Mouse (Mus musculus): Measurements from ENCODE around the gene Hdac6. TPM values are rescaled to one million over a fixed set of nuclear protein-coding genes. Genes with fewer than 3 reads are reported as not detected.

Gene Hdac6
- polyA plus RNA-seq, 1 experiment: 16.9 TPM

DNA sequence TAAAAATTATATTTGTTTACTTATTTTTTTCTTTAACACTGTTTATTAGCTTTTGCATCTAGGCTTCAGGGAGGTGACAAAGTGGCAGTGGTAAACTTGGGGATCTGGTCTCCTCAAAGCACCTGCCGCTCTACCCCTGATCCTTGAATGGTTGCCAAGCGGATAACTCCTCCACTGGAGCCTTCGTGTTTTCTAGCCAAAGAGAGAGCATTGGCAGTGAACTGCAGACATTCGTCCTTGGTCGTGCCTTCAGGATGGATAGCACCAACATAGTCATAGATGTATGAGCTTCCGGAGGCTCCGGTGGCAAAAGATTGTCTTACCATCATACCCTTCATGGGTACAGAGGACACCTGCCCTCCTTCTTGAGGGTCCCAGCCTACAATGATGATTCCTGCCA is 2.4 kb upstream of the Hdac6 start:
- H3K27ac ChIP-seq (ENCODE audit: insufficient read depth, low read length): no peak overlapping the region
- no peak overlapping the region for H3K4me3 ChIP-seq (ENCODE audit: extremely low read depth, insufficient read depth, insufficient read length)
- no peaks in the 10 kb centered on the region; the same call in 1 of the 2 replicates for H3K4me1 ChIP-seq (ENCODE audit: control insufficient read depth, insufficient read depth, insufficient read length)
- WGBS: 90% methylated on average over 7 of the region's 7 CpGs
- no peaks in the 10 kb centered on the region for H3K36me3 ChIP-seq (ENCODE audit: control insufficient read depth, insufficient read depth, low read length)
- TF ChIP-seq POLR2A (IDR thresholded peaks at IDR 0.05; ENCODE audit: low read depth, low read length) (no peak), CTCF (IDR thresholded peaks at IDR 0.05; ENCODE audit: extremely low read depth, insufficient read depth, insufficient read length, insufficient replicate concordance) (no peak)
- no peak for DNase-seq (ENCODE audit: low read depth in 1 of 2, low spot score in 2 of 2)
- H3K27me3 ChIP-seq (ENCODE audit: control insufficient read depth, insufficient read depth, low read length): no peaks in the 10 kb centered on the region

DNA sequence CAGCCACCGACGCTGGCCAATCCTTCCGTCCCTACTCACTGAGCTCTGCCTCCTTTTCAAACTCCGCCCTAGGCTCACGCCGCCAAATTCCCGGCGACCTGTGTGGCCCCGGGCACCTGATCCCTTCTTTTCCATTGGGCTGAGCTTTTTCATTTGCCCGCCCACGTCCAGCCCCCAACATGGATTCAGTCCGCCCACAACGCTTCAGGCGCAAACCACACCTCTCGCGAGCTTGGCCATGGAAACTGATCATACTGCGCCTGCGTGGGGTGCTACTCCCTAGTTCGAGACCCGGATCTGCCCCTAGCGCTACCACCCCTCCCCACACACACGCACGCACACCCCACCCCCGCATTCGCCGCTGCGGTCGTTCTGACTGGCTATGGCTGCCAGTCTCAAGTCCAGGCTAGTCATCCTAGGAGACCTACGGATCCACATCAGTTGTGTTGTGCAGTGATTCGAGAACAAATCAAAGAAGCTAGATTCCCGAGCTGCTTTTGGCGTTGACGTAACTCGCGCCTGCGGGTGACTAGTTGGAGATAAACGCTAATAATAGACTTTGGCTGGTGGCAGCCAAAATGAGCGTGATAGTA is 307 bp upstream of the Hdac6 start:
- Histone ChIP-seq H3K36me3 (ENCODE audit: control insufficient read depth, insufficient read depth, low read length) (no peaks in the 10 kb centered on the region), H3K27me3 (ENCODE audit: control insufficient read depth, insufficient read depth, low read length) (no peaks in the 10 kb centered on the region), H3K4me3 (ENCODE audit: extremely low read depth, insufficient read depth, insufficient read length) (peak overlapping the region; percentile 69), H3K4me1 (ENCODE audit: control insufficient read depth, insufficient read depth, insufficient read length) (no peaks in the 10 kb centered on the region; the same call in 1 of the 2 replicates), H3K27ac (ENCODE audit: insufficient read depth, low read length) (0 out of 2 replicates have a peak overlapping the region, but pooled peaks have one; percentile 13)
- no peak for TF ChIP-seq CTCF (IDR thresholded peaks at IDR 0.05; ENCODE audit: extremely low read depth, insufficient read depth, insufficient read length, insufficient replicate concordance)
- no peak for TF ChIP-seq POLR2A (IDR thresholded peaks at IDR 0.05; ENCODE audit: low read depth, low read length)
- DNase-seq (ENCODE audit: low read depth in 1 of 2, low spot score in 2 of 2): peak; percentile 76 to 82
- WGBS: 23% methylated on average over 38 of the region's 38 CpGs

DNA sequence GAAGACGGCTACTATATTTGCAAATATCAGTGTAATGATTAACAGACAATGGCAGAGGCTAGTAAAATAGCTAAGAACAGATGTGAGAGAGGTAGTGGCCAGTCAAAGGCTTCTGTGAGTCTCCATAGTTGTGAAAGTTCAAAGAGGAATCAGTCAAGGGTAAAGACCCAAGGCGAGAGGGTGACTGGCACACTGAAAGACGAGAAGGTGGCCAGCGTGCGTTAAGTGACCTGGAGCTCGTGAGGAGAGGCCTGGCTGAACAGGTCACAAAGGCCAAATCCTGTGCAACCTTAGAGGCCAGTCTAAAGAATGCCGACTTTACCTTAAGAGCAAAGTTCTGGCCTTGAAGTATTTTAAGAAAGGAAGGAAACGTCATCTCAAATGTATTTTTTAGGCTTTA is 2.1 kb downstream of the Hdac6 start:
- DNase-seq (ENCODE audit: low read depth in 1 of 2, low spot score in 2 of 2): no peak
- TF ChIP-seq POLR2A (IDR thresholded peaks at IDR 0.05; ENCODE audit: low read depth, low read length): no peak
- TF ChIP-seq CTCF (IDR thresholded peaks at IDR 0.05; ENCODE audit: extremely low read depth, insufficient read depth, insufficient read length, insufficient replicate concordance): no peak
- Histone ChIP-seq H3K4me1 (ENCODE audit: control insufficient read depth, insufficient read depth, insufficient read length) (no peaks in the 10 kb centered on the region; the same call in 1 of the 2 replicates), H3K27me3 (ENCODE audit: control insufficient read depth, insufficient read depth, low read length) (no peaks in the 10 kb centered on the region), H3K36me3 (ENCODE audit: control insufficient read depth, insufficient read depth, low read length) (0 out of 2 replicates have a peak, but pooled peaks cover 1% of the 10 kb centered on the region), H3K27ac (ENCODE audit: insufficient read depth, low read length) (no peak overlapping the region), H3K4me3 (ENCODE audit: extremely low read depth, insufficient read depth, insufficient read length) (no peak overlapping the region)
- 93% methylated on average over 8 of the region's 8 CpGs for WGBS

GRCm38 (mm10) chrX:7937667-7938066 is 10.0 kb downstream of the Hdac6 start:
- H3K27me3 ChIP-seq (ENCODE audit: control insufficient read depth, insufficient read depth, low read length): no peaks in the 10 kb centered on the region
- DNase-seq (ENCODE audit: low read depth in 1 of 2, low spot score in 2 of 2): no peak
- H3K4me3 ChIP-seq (ENCODE audit: extremely low read depth, insufficient read depth, insufficient read length): no peak overlapping the region
- no peaks in the 10 kb centered on the region for H3K4me1 ChIP-seq (ENCODE audit: control insufficient read depth, insufficient read depth, insufficient read length)
- no peak overlapping the region for H3K27ac ChIP-seq (ENCODE audit: insufficient read depth, low read length)
- WGBS: 93% methylated on average over 6 of the region's 6 CpGs
- H3K36me3 ChIP-seq (ENCODE audit: control insufficient read depth, insufficient read depth, low read length): peaks cover 1% of the 10 kb centered on the region; the same call in 1 of the 2 replicates
- TF ChIP-seq POLR2A (IDR thresholded peaks at IDR 0.05; ENCODE audit: low read depth, low read length) (no peak), CTCF (IDR thresholded peaks at IDR 0.05; ENCODE audit: extremely low read depth, insufficient read depth, insufficient read length, insufficient replicate concordance) (no peak)

DNA sequence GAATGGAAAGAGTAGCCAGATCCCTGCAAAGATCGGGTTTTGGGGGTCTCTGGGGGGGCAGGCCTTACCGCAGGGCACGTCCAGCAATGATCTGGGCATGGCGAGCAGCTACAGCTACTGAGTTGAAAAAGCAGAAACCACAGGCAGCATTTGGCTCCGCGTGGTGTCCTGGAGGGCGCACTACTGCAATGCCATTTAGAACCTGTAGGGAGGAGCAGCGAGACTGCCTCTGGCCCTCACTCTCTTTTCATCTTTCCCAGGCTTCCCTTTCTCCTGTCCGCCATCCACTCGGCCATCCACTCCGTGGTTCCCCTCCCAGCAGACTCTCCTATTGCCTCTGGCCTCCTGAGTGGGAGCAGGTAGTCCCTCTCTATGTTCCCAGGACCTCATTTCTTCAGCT is 10.8 kb downstream of the Hdac6 start:
- H3K4me1 ChIP-seq (ENCODE audit: control insufficient read depth, insufficient read depth, insufficient read length): no peaks in the 10 kb centered on the region

DNA sequence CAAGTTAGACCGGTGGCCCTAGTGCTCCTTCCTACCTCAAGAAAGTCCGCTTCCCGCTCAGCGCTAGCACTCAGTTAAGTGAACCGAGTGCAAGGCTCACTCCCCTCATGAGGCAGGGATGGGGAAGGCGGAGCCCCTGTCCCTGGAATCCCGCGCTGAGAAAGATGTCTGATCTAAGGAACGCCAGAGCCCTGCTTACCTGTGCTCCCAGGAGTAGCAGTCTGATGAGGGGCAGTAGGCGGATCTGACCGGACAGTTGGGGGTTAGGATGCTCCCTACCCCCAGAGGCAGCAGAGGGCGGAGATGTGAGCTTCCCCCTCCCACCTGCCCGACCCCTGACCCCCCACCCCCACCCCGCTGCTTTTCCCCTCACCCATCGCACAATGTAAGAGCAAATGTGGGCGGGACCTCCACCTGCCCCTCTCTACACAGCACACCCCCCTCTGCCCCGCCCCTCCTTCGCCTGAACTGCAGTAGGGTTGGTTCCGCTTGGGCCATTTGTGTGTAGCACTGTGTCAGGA is 19.4 kb downstream of the Hdac6 start, which contains the start of gene Eras:
Eras (minus strand) TSS at position 338 of the 521 bp plus-strand sequence.
- H3K4me1 ChIP-seq (ENCODE audit: control insufficient read depth, insufficient read depth, insufficient read length): no peaks in the 10 kb centered on the region
- 0 out of 2 replicates have a peak, but pooled peaks cover 3% of the 10 kb centered on the region for H3K27me3 ChIP-seq (ENCODE audit: control insufficient read depth, insufficient read depth, low read length)
- 41% methylated on average over 19 of the region's 19 CpGs for WGBS
- no peak for TF ChIP-seq POLR2A (IDR thresholded peaks at IDR 0.05; ENCODE audit: low read depth, low read length)
- TF ChIP-seq CTCF (IDR thresholded peaks at IDR 0.05; ENCODE audit: extremely low read depth, insufficient read depth, insufficient read length, insufficient replicate concordance): no peak
- H3K36me3 ChIP-seq (ENCODE audit: control insufficient read depth, insufficient read depth, low read length): peaks cover 1% of the 10 kb centered on the region; the same call in 1 of the 2 replicates
- no peak within 1 kb of the TSS for H3K27ac ChIP-seq (ENCODE audit: insufficient read depth, low read length)
- no peak within 1 kb of the TSS for H3K4me3 ChIP-seq (ENCODE audit: extremely low read depth, insufficient read depth, insufficient read length)
- no peak for DNase-seq (ENCODE audit: low read depth in 1 of 2, low spot score in 2 of 2)

More for the DNA sequence above, 10.8 kb downstream of the Hdac6 start:
- no peak for TF ChIP-seq CTCF (IDR thresholded peaks at IDR 0.05; ENCODE audit: extremely low read depth, insufficient read depth, insufficient read length, insufficient replicate concordance)
- no peak for TF ChIP-seq POLR2A (IDR thresholded peaks at IDR 0.05; ENCODE audit: low read depth, low read length)
- 57% methylated on average over 11 of the region's 11 CpGs for WGBS
- Histone ChIP-seq H3K4me3 (ENCODE audit: extremely low read depth, insufficient read depth, insufficient read length) (no peak overlapping the region), H3K36me3 (ENCODE audit: control insufficient read depth, insufficient read depth, low read length) (peaks cover 1% of the 10 kb centered on the region; the same call in 1 of the 2 replicates), H3K27me3 (ENCODE audit: control insufficient read depth, insufficient read depth, low read length) (no peaks in the 10 kb centered on the region), H3K27ac (ENCODE audit: insufficient read depth, low read length) (no peak overlapping the region)
- no peak for DNase-seq (ENCODE audit: low read depth in 1 of 2, low spot score in 2 of 2)

DNA sequence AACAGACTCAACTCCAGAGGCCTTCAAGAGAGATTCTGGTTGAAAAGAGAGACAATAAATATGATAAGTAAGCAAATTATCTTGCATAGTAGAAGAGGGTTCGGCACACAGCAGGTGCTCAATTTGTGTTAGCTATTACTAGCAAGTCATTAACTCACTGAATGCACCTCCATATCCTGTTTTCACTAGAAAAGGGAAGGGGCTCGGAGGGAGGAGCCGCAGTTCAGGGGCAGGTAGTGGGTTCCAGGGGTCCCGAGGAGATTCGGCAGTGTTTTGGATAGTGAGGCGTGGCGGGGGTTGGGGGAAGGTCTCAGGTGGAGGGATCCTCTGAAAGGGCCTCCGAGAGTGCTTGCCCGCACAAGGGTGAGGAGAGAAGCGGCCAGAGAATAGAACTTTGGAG is 20.6 kb downstream of the Hdac6 start:
- H3K27ac ChIP-seq (ENCODE audit: insufficient read depth, low read length): no peak overlapping the region
- H3K27me3 ChIP-seq (ENCODE audit: control insufficient read depth, insufficient read depth, low read length): 0 out of 2 replicates have a peak, but pooled peaks cover 4% of the 10 kb centered on the region
- peaks cover 1% of the 10 kb centered on the region; the same call in 1 of the 2 replicates for H3K36me3 ChIP-seq (ENCODE audit: control insufficient read depth, insufficient read depth, low read length)
- no peaks in the 10 kb centered on the region; the same call in 1 of the 2 replicates for H3K4me1 ChIP-seq (ENCODE audit: control insufficient read depth, insufficient read depth, insufficient read length)
- H3K4me3 ChIP-seq (ENCODE audit: extremely low read depth, insufficient read depth, insufficient read length): no peak overlapping the region
- DNase-seq (ENCODE audit: low read depth in 1 of 2, low spot score in 2 of 2): no peak
- 33% methylated on average over 10 of the region's 10 CpGs for WGBS
- TF ChIP-seq CTCF (IDR thresholded peaks at IDR 0.05; ENCODE audit: extremely low read depth, insufficient read depth, insufficient read length, insufficient replicate concordance) (no peak), POLR2A (IDR thresholded peaks at IDR 0.05; ENCODE audit: low read depth, low read length) (no peak)
